In the genomic region with DNA sequence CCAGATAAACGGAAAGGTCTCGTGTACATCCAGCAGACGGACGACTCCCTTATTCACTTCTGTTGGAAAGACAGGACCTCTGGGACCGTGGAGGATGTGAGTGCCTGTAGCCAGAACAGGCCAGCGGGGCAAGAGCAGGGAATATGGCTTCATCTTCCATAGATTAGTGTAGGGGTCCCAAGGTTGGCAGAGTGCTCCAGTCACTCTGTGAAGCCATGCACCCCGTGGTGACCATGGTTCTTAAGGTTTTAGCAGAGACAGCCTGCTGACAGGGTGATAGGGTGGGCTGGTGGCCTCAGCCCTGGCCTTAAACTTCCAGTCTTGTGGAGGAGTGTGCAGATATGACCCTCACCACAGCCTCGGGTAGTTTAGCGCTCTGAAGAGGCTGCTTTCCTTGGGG, we compare ENCODE assay signal across 7 mouse cellular contexts. TPM values are rescaled to one million over a fixed set of nuclear protein-coding genes. Genes with fewer than 3 reads are reported as not detected.
DNase-seq lines count a peak whose midpoint lies in the region; ATAC-seq and TF ChIP-seq lines count a peak whose summit lies in the region.

No protein-coding gene starts in this region.

- H3K4me1 ChIP-seq in neural tube, embryonic 11.5 days (ENCODE audit: control insufficient read depth, insufficient read depth, low read length) = peaks cover 12% of the 10 kb centered on the region; the same call in 1 of the 2 replicates
- peaks cover 21% of the 10 kb centered on the region for H3K4me1 ChIP-seq in embryonic facial prominence, embryonic 13.5 days
- H3K4me1 ChIP-seq in limb, embryonic 11.5 days (ENCODE audit: control insufficient read depth, insufficient read depth, low read length) = peaks cover 10% of the 10 kb centered on the region
- peaks cover 10% of the 10 kb centered on the region; the same call in 1 of the 2 replicates for H3K4me1 ChIP-seq in small intestine, adult 2 months (ENCODE audit: control insufficient read depth, insufficient read depth, insufficient read length, low read length)

- no peak for TF ChIP-seq CTCF in small intestine, adult 2 months (IDR thresholded peaks at IDR 0.05; ENCODE audit: extremely low read depth, insufficient read length, insufficient replicate concordance, low read depth, low read length)

- 6% methylated on average over 7 of the region's 9 CpGs for WGBS in neural tube, embryonic 11.5 days
- WGBS in embryonic facial prominence, embryonic 13.5 days = 2% methylated on average over 9 of the region's 9 CpGs
- WGBS in limb, embryonic 11.5 days = 7% methylated on average over 9 of the region's 9 CpGs
- 1% methylated on average over 9 of the region's 9 CpGs for WGBS in small intestine, adult 2 months

- no peak for DNase-seq in neural tube, embryonic 11.5 days (ENCODE audit: low spot score)
- DNase-seq in neural tube, embryonic 10.5 days (ENCODE audit: extremely low spot score, low spot score) = no peak
- DNase-seq in limb, embryonic 11.5 days (ENCODE audit: low spot score) = no peak
- DNase-seq in layer of hippocampus, postnatal 25 days (ENCODE audit: extremely low spot score in 1 of 2, low spot score in 1 of 2) = no peak
- no peak for DNase-seq in testis, postnatal 10 days (ENCODE audit: low spot score)

- ATAC-seq in neural tube, embryonic 11.5 days (ENCODE audit: insufficient read depth, low FRiP score, low TSS enrichment) = no peak
- no peak for ATAC-seq in embryonic facial prominence, embryonic 13.5 days (ENCODE audit: insufficient number of reproducible peaks, insufficient read depth, low FRiP score, low TSS enrichment, low read depth)
- no peak for ATAC-seq in limb, embryonic 11.5 days (ENCODE audit: insufficient number of reproducible peaks, low FRiP score, low TSS enrichment, low read depth)

- H3K4me2 ChIP-seq in neural tube, embryonic 11.5 days (ENCODE audit: low read depth) = peak overlapping the region; percentile 99
- H3K4me2 ChIP-seq in embryonic facial prominence, embryonic 13.5 days = peak overlapping the region; percentile 99
- peak overlapping the region; percentile 97 for H3K4me2 ChIP-seq in limb, embryonic 11.5 days (ENCODE audit: low read depth, severe bottlenecking)

- H3K27ac ChIP-seq in neural tube, embryonic 11.5 days (ENCODE audit: low read depth, low read length) = no peak overlapping the region
- H3K27ac ChIP-seq in embryonic facial prominence, embryonic 13.5 days = no peak overlapping the region
- H3K27ac ChIP-seq in limb, embryonic 11.5 days (replicated peaks; ENCODE audit: low read depth, low read length) = no peak overlapping the region; the same call in 1 of the 2 replicates
- no peak overlapping the region for H3K27ac ChIP-seq in small intestine, adult 2 months (ENCODE audit: insufficient read depth, low read depth, low read length)

- H3K27me3 ChIP-seq in neural tube, embryonic 11.5 days (ENCODE audit: control insufficient read depth, insufficient read depth, low read length) = no peaks in the 10 kb centered on the region
- no peaks in the 10 kb centered on the region for H3K27me3 ChIP-seq in embryonic facial prominence, embryonic 13.5 days
- no peaks in the 10 kb centered on the region for H3K27me3 ChIP-seq in limb, embryonic 11.5 days (ENCODE audit: control insufficient read depth, insufficient read depth, low read length)
- H3K27me3 ChIP-seq in small intestine, adult 2 months (ENCODE audit: control insufficient read depth, insufficient read depth, low read length) = no peaks in the 10 kb centered on the region

- H3K4me3 ChIP-seq in neural tube, embryonic 11.5 days (ENCODE audit: low read depth, low read length) = peak overlapping the region; percentile 98
- peak overlapping the region; percentile 98 for H3K4me3 ChIP-seq in embryonic facial prominence, embryonic 13.5 days
- peak overlapping the region; percentile 75 for H3K4me3 ChIP-seq in limb, embryonic 11.5 days (ENCODE audit: low read depth, low read length)
- peak overlapping the region; percentile 99 for H3K4me3 ChIP-seq in small intestine, adult 2 months (ENCODE audit: low read depth, low read length)

- no peaks in the 10 kb centered on the region for H3K9me3 ChIP-seq in neural tube, embryonic 11.5 days (ENCODE audit: control insufficient read depth, low read length)
- no peaks in the 10 kb centered on the region for H3K9me3 ChIP-seq in embryonic facial prominence, embryonic 13.5 days
- no peaks in the 10 kb centered on the region for H3K9me3 ChIP-seq in limb, embryonic 11.5 days (ENCODE audit: control insufficient read depth, low read length)

- H3K36me3 ChIP-seq in neural tube, embryonic 11.5 days (ENCODE audit: control insufficient read depth, insufficient read depth, low read length) = peaks cover 12% of the 10 kb centered on the region
- H3K36me3 ChIP-seq in embryonic facial prominence, embryonic 13.5 days = peaks cover 41% of the 10 kb centered on the region
- H3K36me3 ChIP-seq in limb, embryonic 11.5 days (ENCODE audit: control insufficient read depth, insufficient read depth, low read length) = peaks cover 21% of the 10 kb centered on the region
- H3K36me3 ChIP-seq in small intestine, adult 2 months (ENCODE audit: control insufficient read depth, insufficient read depth, low read length) = peaks cover 33% of the 10 kb centered on the region

- no peak for TF ChIP-seq POLR2A in small intestine, adult 2 months (IDR thresholded peaks at IDR 0.05; ENCODE audit: low read depth, low read length)

- peak overlapping the region; percentile 94 for H3K9ac ChIP-seq in neural tube, embryonic 11.5 days (ENCODE audit: low read length)
- peak overlapping the region; percentile 98 for H3K9ac ChIP-seq in embryonic facial prominence, embryonic 13.5 days
- H3K9ac ChIP-seq in limb, embryonic 11.5 days (ENCODE audit: low read length) = peak overlapping the region; percentile 94; the same call in 1 of the 2 replicates

RNA-seq across cellular contexts. Expression of gene Adrm1, which starts 0.9 kb away (rescaled TPM):
- polyA plus RNA-seq in neural tube, embryonic 11.5 days (2014; fragmentation: Nextera tagmentation; extraction: Ambion mirVana) = 195 and 198 TPM in 2 replicates
- polyA plus RNA-seq in embryonic facial prominence, embryonic 13.5 days (2015; fragmentation: Nextera tagmentation; extraction: Ambion mirVana) = 168 and 190 TPM in 2 replicates
- polyA plus RNA-seq in limb, embryonic 11.5 days (2014; fragmentation: Nextera tagmentation; extraction: Ambion mirVana) = 187 and 191 TPM in 2 replicates
- 103 and 148 TPM in 2 replicates for polyA plus RNA-seq in small intestine, adult 2 months (2012; rRNA removed)
- 100 to 1,000 TPM; 104 to 108 TPM for total RNA-seq in layer of hippocampus, postnatal 25 days (2021)

RNA-seq across cellular contexts. Expression of gene Osbpl2, which starts 53.0 kb away (rescaled TPM):
- 43.5 and 43.7 TPM in 2 replicates for polyA plus RNA-seq in neural tube, embryonic 11.5 days (2014; fragmentation: Nextera tagmentation; extraction: Ambion mirVana)
- 35.8 and 41.6 TPM in 2 replicates for polyA plus RNA-seq in embryonic facial prominence, embryonic 13.5 days (2015; fragmentation: Nextera tagmentation; extraction: Ambion mirVana)
- 29.8 and 30.5 TPM in 2 replicates for polyA plus RNA-seq in limb, embryonic 11.5 days (2014; fragmentation: Nextera tagmentation; extraction: Ambion mirVana)
- polyA plus RNA-seq in small intestine, adult 2 months (2012; rRNA removed) = 14.1 and 18.1 TPM in 2 replicates
- total RNA-seq in layer of hippocampus, postnatal 25 days (2021) = 10 to 100 TPM; 46.6 to 47.0 TPM

RNA-seq across cellular contexts. Expression of gene Lama5, which starts 53.5 kb away (rescaled TPM):
- 4.4 and 5.4 TPM in 2 replicates for polyA plus RNA-seq in neural tube, embryonic 11.5 days (2014; fragmentation: Nextera tagmentation; extraction: Ambion mirVana)
- polyA plus RNA-seq in embryonic facial prominence, embryonic 13.5 days (2015; fragmentation: Nextera tagmentation; extraction: Ambion mirVana) = 19.0 and 25.2 TPM in 2 replicates
- 12.5 and 14.1 TPM in 2 replicates for polyA plus RNA-seq in limb, embryonic 11.5 days (2014; fragmentation: Nextera tagmentation; extraction: Ambion mirVana)
- polyA plus RNA-seq in small intestine, adult 2 months (2012; rRNA removed) = 36.0 and 41.7 TPM in 2 replicates
- total RNA-seq in layer of hippocampus, postnatal 25 days (2021) = 10 to 100 TPM in 1 of 2 experiments, 1 to 10 TPM in 1; 5.7 to 10.2 TPM
